Mouse (Mus musculus) megakaryocyte, embryonic 14.5 days (primary cell): ENCODE measurements around the gene Gm36210.

Experiments
- FLI1 ChIP-seq: IDR thresholded peaks from 2 replicates; pipeline ENCODE4 v1.6.1; 2012; ENCODE audit warnings: low read length, inconsistent platforms, mixed read lengths
- GATA1 ChIP-seq: IDR thresholded peaks from 3 replicates; pipeline ENCODE4 v1.6.1; 2012; ENCODE audit warnings: mixed read lengths, low read length, inconsistent platforms, borderline replicate concordance

DNA sequence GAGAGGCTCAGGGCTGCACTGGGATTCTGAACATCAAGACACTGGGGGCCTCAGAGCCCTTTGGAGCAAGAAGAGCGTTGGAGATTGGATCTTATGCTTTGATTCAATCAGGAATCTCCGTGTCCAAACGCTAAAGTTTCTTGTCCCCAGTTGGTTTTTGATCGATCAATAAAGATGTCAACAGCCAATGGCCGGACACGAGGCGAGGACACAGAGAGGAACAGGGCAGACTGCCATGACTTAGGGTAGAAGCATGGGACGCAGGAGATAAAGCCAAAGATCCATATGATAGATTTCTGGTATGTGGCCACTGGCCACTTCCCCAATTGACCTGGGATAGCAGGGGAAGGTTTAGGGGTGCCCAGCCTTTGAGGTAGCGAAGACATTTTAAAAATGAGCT lies 49.8 kb downstream of the Gm36210 start:
- TF ChIP-seq FLI1 (no peak), GATA1 (no peak)
